Mouse (Mus musculus) cerebellum, adult 2 months (tissue): ENCODE results near the gene Ccpg1os.

Experiments used
- CTCF ChIP-seq: fragments of 200-500 bp; IDR thresholded peaks from 2 replicates; pipeline ENCODE4 v1.5.1; 2011; ENCODE audit warnings: low read depth, mild to moderate bottlenecking, control low read depth, low read length, moderate library complexity, borderline replicate concordance; ENCODE audit not compliant: insufficient read depth
- POLR2A ChIP-seq: fragments of 200-500 bp; IDR thresholded peaks from 2 replicates; pipeline ENCODE4 v1.6.1; 2011; ENCODE audit warnings: low read length, control low read depth, borderline replicate concordance; ENCODE audit not compliant: insufficient read depth

DNA sequence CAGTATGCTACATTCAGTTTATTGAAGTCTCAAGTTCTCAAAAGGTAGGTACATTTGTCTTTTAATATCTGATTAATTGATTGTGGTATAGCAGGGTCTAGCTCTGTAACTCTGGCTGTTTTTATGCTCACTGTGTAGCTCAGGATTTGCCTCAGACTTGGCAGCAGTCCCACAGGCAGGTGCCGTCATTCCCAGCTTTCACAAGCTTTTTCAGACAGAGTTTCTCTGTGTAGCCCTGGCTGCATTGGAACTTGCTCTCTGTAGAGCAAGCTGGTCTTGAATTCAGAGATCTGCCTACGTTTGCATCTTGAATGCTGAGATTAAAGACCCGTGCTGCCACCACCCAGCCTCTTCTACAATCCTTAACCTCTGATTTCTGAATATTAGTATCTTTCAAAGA lies 17.0 kb upstream of the Ccpg1os start:
- no peak for TF ChIP-seq CTCF
- no peak for TF ChIP-seq POLR2A
